Mouse (Mus musculus) kidney, embryonic 15.5 days (tissue): ENCODE measurements around the gene Cntf. TPM values are rescaled to one million over a fixed set of nuclear protein-coding genes. Genes with fewer than 3 reads are reported as not detected.
A peak's percentile ranks its signal among the peaks of the same experiment; 100 is the strongest.

ENCODE experiments used
- ATAC-seq: fragments of 200-750 bp; cut with Nextera tagmentation; replicated peaks from 2 replicates; pipeline ENCODE4 v1.8.0; 2017; ENCODE audit warnings: moderate TSS enrichment; ENCODE audit not compliant: low FRiP score
- H3K27ac ChIP-seq: fragments of 300-500 bp; sonication (generic); 2 replicates; pipeline ENCODE4 v1.5.1; 2015; ENCODE audit warnings: mild to moderate bottlenecking, inconsistent platforms
- H3K27me3 ChIP-seq: fragments of 300-500 bp; sonication (generic); 2 replicates; pipeline ENCODE4 v1.6.1; 2015; ENCODE audit warnings: inconsistent platforms
- H3K36me3 ChIP-seq: fragments of 300-500 bp; sonication (generic); 2 replicates; pipeline ENCODE4 v1.6.1; 2015; ENCODE audit warnings: inconsistent platforms
- H3K4me1 ChIP-seq: fragments of 300-500 bp; sonication (generic); 2 replicates; pipeline ENCODE4 v1.6.1; 2015; ENCODE audit warnings: inconsistent platforms
- H3K4me2 ChIP-seq: fragments of 300-500 bp; sonication (generic); 2 replicates; pipeline ENCODE4 v1.6.1; 2015; ENCODE audit warnings: moderate library complexity, mild to moderate bottlenecking, inconsistent platforms
- H3K4me3 ChIP-seq: fragments of 300-500 bp; sonication (generic); replicated peaks from 2 replicates; pipeline ENCODE4 v1.5.1; 2015; ENCODE audit warnings: mild to moderate bottlenecking, inconsistent platforms
- H3K9ac ChIP-seq: fragments of 300-500 bp; sonication (generic); 2 replicates; pipeline ENCODE4 v1.6.1; 2015; ENCODE audit warnings: mild to moderate bottlenecking, inconsistent platforms
- H3K9me3 ChIP-seq: fragments of 300-500 bp; sonication (generic); replicated peaks from 2 replicates; pipeline ENCODE4 v1.6.1; 2016; ENCODE audit warnings: inconsistent platforms
- WGBS: fragments of 180-500 bp; shearing (Covaris S2); methylation state at CpG from one replicate; pipeline ENCODE4 v1.1.7; 2015; ENCODE audit warnings: mixed read lengths; 5-methylcytosine and 5-hydroxymethylcytosine counted together
- polyA plus RNA-seq: library from polyadenylated mRNA; unstranded; fragments of >200 nt; fragmentation: Nextera tagmentation; extraction: Ambion mirVana; gene quantifications from 2 replicates; pipeline ENCODE4 v1.2.1, GENCODE M21; 2015

Cntf gene
- 2.4 and 2.5 TPM in 2 replicates for polyA plus RNA-seq

GRCm38 (mm10) chr19:12765308-12765707 lies at the start of gene Cntf:
TSS of gene Cntf (minus strand) at chr19:12765632.
- no peak within 1 kb of the TSS for H3K4me3 ChIP-seq
- H3K27me3 ChIP-seq = no peaks in the 10 kb centered on the region
- peaks cover 68% of the 10 kb centered on the region for H3K36me3 ChIP-seq
- 19% methylated on average over 7 of the region's 7 CpGs for WGBS
- no peak within 1 kb of the TSS for H3K4me2 ChIP-seq
- H3K9me3 ChIP-seq = no peaks in the 10 kb centered on the region
- ATAC-seq = peak; percentile 65; the same call in 1 of the 2 replicates
- H3K4me1 ChIP-seq = no peaks in the 10 kb centered on the region
- H3K27ac ChIP-seq = no peak within 1 kb of the TSS
- no peak within 1 kb of the TSS for H3K9ac ChIP-seq

GRCm38 (mm10) chr19:12813883-12814282 lies 48.5 kb upstream of the Cntf start:
- no peaks in the 10 kb centered on the region for H3K9me3 ChIP-seq
- H3K4me1 ChIP-seq = no peaks in the 10 kb centered on the region
- H3K9ac ChIP-seq = no peak overlapping the region
- ATAC-seq = no peak
- H3K36me3 ChIP-seq = no peaks in the 10 kb centered on the region
- H3K4me2 ChIP-seq = no peak overlapping the region
- 72% methylated on average over 1 of the region's 1 CpGs for WGBS
- H3K4me3 ChIP-seq = no peak overlapping the region
- H3K27me3 ChIP-seq = no peaks in the 10 kb centered on the region
- H3K27ac ChIP-seq = no peak overlapping the region

GRCm38 (mm10) chr19:12812644-12813364 lies 47.4 kb upstream of the Cntf start:
- Histone ChIP-seq H3K4me3 (no peak overlapping the region), H3K27me3 (no peaks in the 10 kb centered on the region), H3K9me3 (no peaks in the 10 kb centered on the region), H3K9ac (no peak overlapping the region), H3K4me2 (no peak overlapping the region), H3K36me3 (no peaks in the 10 kb centered on the region), H3K4me1 (no peaks in the 10 kb centered on the region), H3K27ac (0 out of 2 replicates have a peak overlapping the region, but pooled peaks have one; percentile 27)
- 76% methylated on average over 1 of the region's 1 CpGs for WGBS
- no peak for ATAC-seq

GRCm38 (mm10) chr19:12806214-12806613 lies 40.8 kb upstream of the Cntf start:
- Histone ChIP-seq H3K4me2 (no peak overlapping the region), H3K36me3 (no peaks in the 10 kb centered on the region), H3K4me1 (no peaks in the 10 kb centered on the region), H3K9ac (no peak overlapping the region), H3K9me3 (no peaks in the 10 kb centered on the region), H3K4me3 (no peak overlapping the region), H3K27me3 (no peaks in the 10 kb centered on the region), H3K27ac (no peak overlapping the region)
- no peak for ATAC-seq
- WGBS = 69% methylated on average over 2 of the region's 2 CpGs

GRCm38 (mm10) chr19:12805730-12806129 lies 40.3 kb upstream of the Cntf start:
- Histone ChIP-seq H3K4me3 (no peak overlapping the region), H3K36me3 (no peaks in the 10 kb centered on the region), H3K9me3 (no peaks in the 10 kb centered on the region), H3K27ac (no peak overlapping the region), H3K27me3 (no peaks in the 10 kb centered on the region), H3K4me2 (no peak overlapping the region), H3K9ac (no peak overlapping the region), H3K4me1 (no peaks in the 10 kb centered on the region)
- no peak for ATAC-seq
- WGBS = 85% methylated on average over 3 of the region's 3 CpGs

- H3K27ac ChIP-seq = no peak overlapping the region
- H3K4me3 ChIP-seq = no peak overlapping the region
- no peak overlapping the region for H3K4me2 ChIP-seq
- H3K27me3 ChIP-seq = no peaks in the 10 kb centered on the region
- no peaks in the 10 kb centered on the region for H3K36me3 ChIP-seq
- H3K4me1 ChIP-seq = no peaks in the 10 kb centered on the region
- 72% methylated on average over 1 of the region's 1 CpGs for WGBS
- ATAC-seq = no peak
- no peaks in the 10 kb centered on the region for H3K9me3 ChIP-seq
- H3K9ac ChIP-seq = no peak overlapping the region
These were observed 38.8 kb upstream of the Cntf start for GRCm38 (mm10) chr19:12804237-12804636.

- Histone ChIP-seq H3K27ac (no peak overlapping the region), H3K27me3 (no peaks in the 10 kb centered on the region), H3K36me3 (no peaks in the 10 kb centered on the region), H3K9ac (no peak overlapping the region), H3K4me1 (no peaks in the 10 kb centered on the region), H3K4me3 (no peak overlapping the region), H3K4me2 (no peak overlapping the region), H3K9me3 (no peaks in the 10 kb centered on the region)
- ATAC-seq = no peak
- 78% methylated on average over 3 of the region's 3 CpGs for WGBS
These were observed 37.4 kb upstream of the Cntf start for GRCm38 (mm10) chr19:12802830-12803229.

- no peak overlapping the region for H3K4me3 ChIP-seq
- H3K4me2 ChIP-seq = no peak overlapping the region
- WGBS = 72% methylated on average over 3 of the region's 3 CpGs
- no peaks in the 10 kb centered on the region for H3K27me3 ChIP-seq
- ATAC-seq = no peak
- H3K36me3 ChIP-seq = no peaks in the 10 kb centered on the region
- no peak overlapping the region for H3K9ac ChIP-seq
- H3K4me1 ChIP-seq = no peaks in the 10 kb centered on the region
- no peak overlapping the region for H3K27ac ChIP-seq
- no peaks in the 10 kb centered on the region for H3K9me3 ChIP-seq
These were observed 35.6 kb upstream of the Cntf start for GRCm38 (mm10) chr19:12801046-12801445.

GRCm38 (mm10) chr19:12800621-12801020 lies 35.2 kb upstream of the Cntf start:
- Histone ChIP-seq H3K36me3 (no peaks in the 10 kb centered on the region), H3K9me3 (no peaks in the 10 kb centered on the region), H3K27me3 (no peaks in the 10 kb centered on the region), H3K4me1 (no peaks in the 10 kb centered on the region), H3K4me2 (no peak overlapping the region), H3K4me3 (no peak overlapping the region), H3K9ac (no peak overlapping the region), H3K27ac (no peak overlapping the region)
- WGBS = 73% methylated on average over 2 of the region's 2 CpGs
- ATAC-seq = no peak

- Histone ChIP-seq H3K36me3 (no peaks in the 10 kb centered on the region), H3K9ac (no peak overlapping the region), H3K27me3 (no peaks in the 10 kb centered on the region), H3K4me1 (no peaks in the 10 kb centered on the region), H3K4me2 (no peak overlapping the region), H3K4me3 (no peak overlapping the region), H3K27ac (no peak overlapping the region), H3K9me3 (no peaks in the 10 kb centered on the region)
- WGBS = 76% methylated on average over 3 of the region's 3 CpGs
- no peak for ATAC-seq
These were observed 33.6 kb upstream of the Cntf start for GRCm38 (mm10) chr19:12799081-12799480.

- no peak overlapping the region for H3K4me2 ChIP-seq
- H3K36me3 ChIP-seq = no peaks in the 10 kb centered on the region
- no peaks in the 10 kb centered on the region for H3K4me1 ChIP-seq
- H3K27ac ChIP-seq = no peak overlapping the region
- H3K27me3 ChIP-seq = no peaks in the 10 kb centered on the region
- H3K4me3 ChIP-seq = no peak overlapping the region
- no peak overlapping the region for H3K9ac ChIP-seq
- no peak for ATAC-seq
- WGBS = 84% methylated on average over 4 of the region's 4 CpGs
- H3K9me3 ChIP-seq = no peaks in the 10 kb centered on the region
These were observed 33.0 kb upstream of the Cntf start for GRCm38 (mm10) chr19:12798404-12798803.

- Histone ChIP-seq H3K4me1 (0 out of 2 replicates have a peak, but pooled peaks cover 3% of the 10 kb centered on the region), H3K27ac (peak overlapping the region; percentile 100), H3K9ac (peak overlapping the region; percentile 52), H3K9me3 (no peaks in the 10 kb centered on the region), H3K4me2 (peak overlapping the region; percentile 80), H3K27me3 (no peaks in the 10 kb centered on the region), H3K4me3 (peak overlapping the region; percentile 96), H3K36me3 (no peaks in the 10 kb centered on the region)
- WGBS = under 1% methylated on average over 7 of the region's 7 CpGs
- ATAC-seq = no peak
These were observed 31.6 kb upstream of the Cntf start for GRCm38 (mm10) chr19:12797071-12797470.
